Mouse (Mus musculus): Measurements from ENCODE around the gene Dus3l. TPM values are rescaled to one million over a fixed set of nuclear protein-coding genes. Genes with fewer than 3 reads are reported as not detected.

The Dus3l gene
- polyA plus RNA-seq, 2 experiments from 2014 or later = 24.3 to 32.7 TPM

- ATAC-seq = no peak
Observed at GRCm38 (mm10) chr17:56754271-56755185, 10.0 kb upstream of the Dus3l start.

DNA sequence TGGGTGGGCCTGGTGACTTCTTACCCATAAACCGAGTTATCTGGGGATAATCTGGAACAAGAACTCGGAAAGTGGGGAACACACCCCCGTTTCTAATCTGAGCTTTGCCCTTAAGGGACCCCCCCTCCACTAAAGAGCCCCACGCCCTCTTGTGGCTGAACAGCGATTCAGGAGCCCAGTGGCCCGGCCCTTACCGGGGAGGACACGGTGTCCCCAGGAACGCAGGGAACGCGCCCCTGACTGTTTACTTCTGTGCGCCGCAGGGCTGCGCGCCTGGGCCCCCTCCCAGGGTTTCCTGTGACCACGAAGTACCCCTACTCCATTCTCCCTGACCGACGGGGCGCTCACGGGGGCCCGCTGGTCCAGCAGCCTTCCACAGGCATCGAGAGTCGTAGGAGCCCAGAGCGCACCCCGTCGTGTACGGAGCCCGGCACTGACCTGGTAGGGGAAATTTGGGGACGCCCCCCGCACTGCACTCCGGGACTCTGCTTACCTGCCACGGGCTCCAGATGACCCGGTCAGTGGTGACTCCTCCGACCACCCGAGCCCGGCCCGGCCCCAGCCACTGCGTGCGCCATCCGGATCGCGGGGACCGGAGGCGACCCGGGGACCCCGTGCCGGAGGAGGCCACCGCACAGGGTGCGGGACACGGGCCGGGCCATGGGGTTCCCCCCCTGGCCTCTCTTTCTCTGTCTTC is 7.7 kb upstream of the Dus3l start:
- ATAC-seq = no peak

DNA sequence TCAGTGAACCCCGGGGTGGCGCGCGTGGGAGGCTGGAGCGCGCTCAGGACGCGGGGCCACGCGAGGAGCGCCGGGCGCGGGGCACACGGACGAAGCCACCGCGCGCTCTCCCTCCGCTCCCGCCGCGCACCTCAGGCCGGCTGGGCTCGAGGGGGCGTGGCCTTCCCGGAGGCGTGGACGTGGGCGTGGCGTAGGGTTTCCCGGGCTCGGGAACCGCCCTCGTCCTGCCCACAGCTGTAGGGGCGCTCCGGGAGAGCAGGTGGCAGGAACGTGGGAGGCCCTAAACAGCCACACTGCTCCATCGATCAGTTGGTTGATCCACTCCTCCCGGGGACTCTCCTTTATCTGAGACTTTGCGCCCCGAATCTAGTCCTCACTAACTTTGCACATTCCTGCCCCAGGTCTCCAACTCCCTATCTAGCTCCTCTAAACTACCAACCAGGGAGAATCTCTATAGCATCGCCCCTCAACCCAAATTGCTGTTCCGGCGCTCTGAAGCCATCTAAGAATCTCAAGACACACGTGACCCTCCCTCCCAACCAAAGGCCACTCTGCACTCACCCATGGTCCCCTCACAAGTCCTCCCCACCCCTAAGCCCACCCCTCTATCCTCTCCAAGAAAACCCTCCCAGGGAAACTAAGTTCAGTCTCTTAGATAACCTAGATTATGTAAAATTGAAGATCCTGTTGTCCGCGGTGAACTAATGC is 7.0 kb upstream of the Dus3l start, which contains the start of gene Nrtn:
TSS of gene Nrtn (minus strand) at position 115 of the 708 bp plus-strand sequence.
- ATAC-seq = no peak

- peak; percentile 17 for ATAC-seq
Observed at GRCm38 (mm10) chr17:56758132-56758531, 6.4 kb upstream of the Dus3l start.

GRCm38 (mm10) chr17:56759261-56759660 is 5.3 kb upstream of the Dus3l start:
- ATAC-seq = no peak

DNA sequence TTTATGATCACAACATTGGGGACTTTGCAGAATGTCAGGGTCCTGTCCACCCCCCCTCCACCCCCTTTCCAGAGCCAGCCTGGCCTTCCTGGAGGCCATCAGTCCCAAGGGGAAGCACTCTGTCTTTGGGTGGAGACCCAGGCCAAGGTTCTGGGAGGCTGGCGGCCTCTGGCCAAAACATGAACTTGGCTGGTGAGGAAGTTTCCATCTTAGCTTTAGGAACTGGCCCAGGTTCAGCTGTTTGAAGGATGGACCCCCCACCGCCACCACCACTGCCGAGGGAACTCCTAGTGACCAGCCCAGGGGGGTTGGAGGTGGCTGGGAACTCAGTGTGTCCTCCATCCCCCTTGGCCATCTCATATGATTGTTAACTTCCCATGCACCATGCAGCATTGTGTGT is 3.5 kb upstream of the Dus3l start:
- ATAC-seq = no peak

DNA sequence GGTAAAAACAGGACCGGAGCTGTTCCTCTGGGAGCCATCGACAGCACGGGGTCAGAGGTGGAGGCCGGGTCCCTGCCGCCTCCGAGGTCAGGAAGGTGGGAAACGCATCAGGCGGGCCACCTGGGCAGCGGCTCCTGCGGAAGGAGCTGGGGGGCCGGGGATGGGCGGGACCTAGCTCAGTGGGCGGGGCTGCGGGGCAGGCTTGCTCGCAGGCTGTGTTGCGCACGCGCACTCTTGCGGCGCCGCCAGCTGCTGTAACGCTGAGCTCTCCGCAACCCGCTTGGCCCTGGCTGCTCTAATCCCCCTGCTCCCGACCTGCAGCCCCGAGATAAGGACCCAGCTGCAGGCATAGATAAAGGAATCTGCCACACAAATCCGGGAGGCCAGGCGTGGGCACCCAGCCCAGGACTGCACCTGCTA is 2.6 kb upstream of the Dus3l start:
- ATAC-seq = peak; percentile 33

GRCm38 (mm10) chr17:56762769-56763731 is 1.5 kb upstream of the Dus3l start:
- no peak for ATAC-seq

DNA sequence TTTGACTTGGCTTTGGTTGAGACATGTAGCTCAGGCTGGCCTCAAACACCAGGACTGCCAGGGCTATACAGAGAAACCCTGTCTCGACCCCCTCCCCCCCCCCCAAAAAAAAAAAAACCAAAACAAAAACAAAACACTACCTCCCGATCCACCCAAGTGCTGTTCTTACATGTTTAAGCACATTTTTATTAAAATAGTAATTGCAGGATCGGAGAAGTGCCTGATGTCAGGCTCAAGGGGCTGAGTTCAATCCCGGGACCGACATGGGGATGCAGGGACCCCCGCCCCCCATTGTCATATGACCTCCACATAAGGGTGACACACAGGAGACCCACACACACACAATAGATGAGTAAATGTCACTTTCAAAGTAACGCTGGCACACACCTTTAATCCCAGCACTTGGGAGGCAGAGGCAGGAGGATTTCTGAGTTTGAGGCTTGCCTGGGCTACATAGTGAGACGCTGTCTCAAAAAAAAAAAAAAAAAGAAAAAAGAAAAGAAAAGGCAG is 761 bp upstream of the Dus3l start:
- ATAC-seq = no peak

GRCm38 (mm10) chr17:56765431-56765830 is 874 bp downstream of the Dus3l start:
- no peak for ATAC-seq

DNA sequence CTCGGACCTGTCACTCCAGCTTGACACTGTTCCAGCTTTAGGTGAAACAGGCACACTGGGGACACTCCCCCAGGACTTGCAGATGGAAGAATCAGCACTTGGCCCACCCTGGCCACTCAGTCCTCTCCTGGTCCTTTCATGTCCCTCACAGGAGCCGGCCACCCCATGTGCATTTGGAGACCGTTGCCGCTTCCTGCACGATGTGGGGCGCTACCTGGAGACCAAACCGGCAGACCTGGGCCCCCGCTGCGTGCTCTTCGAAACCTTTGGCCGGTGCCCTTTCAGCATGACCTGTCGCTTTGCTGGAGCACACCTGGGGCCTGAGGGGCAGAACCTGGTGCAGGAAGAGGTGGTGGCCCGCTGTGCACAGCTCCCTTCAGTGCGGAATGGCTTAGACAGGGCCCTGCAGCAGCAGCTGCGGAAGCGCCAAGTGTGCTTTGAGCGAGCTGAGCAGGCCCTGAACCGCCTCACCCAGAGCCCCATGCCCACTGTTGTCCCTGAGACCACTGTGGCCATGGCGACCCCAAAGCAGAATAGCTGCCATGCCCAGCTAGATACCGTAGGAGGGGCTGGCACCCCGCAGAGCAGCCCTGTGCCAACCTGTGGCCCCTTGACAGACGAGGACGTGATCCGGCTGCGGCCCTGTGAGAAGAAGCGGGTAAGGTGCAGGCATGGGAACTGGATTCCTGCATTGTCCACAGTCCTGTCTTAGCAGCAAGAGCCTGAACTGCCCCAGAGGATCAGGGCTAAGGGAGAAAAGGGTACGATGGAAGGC is 2.3 kb downstream of the Dus3l start:
- ATAC-seq = no peak

- ATAC-seq = no peak
Observed at GRCm38 (mm10) chr17:56767531-56768135, 3.1 kb downstream of the Dus3l start.

GRCm38 (mm10) chr17:56768941-56769340 is 4.4 kb downstream of the Dus3l start:
- ATAC-seq = no peak

DNA sequence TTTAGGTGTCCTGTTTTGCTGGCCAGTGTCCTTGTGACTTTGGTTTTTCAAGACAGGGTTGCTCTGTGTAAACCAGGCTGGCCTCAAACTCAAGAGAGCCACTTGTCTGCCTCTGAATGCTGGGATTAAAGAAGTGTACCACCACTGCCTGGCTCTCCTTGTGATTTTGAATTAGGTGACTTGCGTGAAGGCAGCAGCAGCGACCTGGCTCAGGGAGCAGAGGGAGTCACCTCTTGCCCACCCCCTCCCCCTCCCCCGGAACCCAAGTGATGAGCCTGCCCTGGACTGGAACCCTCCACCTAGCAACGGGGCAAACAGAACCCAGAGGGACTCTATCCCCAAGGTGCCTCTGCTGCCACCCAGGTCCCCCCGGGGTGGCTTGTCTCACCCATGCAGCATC is 5.4 kb downstream of the Dus3l start, which contains the start of gene Prr22:
TSS of gene Prr22 (plus strand) at position 301 of the 400 bp plus-strand sequence.
- no peak for ATAC-seq

DNA sequence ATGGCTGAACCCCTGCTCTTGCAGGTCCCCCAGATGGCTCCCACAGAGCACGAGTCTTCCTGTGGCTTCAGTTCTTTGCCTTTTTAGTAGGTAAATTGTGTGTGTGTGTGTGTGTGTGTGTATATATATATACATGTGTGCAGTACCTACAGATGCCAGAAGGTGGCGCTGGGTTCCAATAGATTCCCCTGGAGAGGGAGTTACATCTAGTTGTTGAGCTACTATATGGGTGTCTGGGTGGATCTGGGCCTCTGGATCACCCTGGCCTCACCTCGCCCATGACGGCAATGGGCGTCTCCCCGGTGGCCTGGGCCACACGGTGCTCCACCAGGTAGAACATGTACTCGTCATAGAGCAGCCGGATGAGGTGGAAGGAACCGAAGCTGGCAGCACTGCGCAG is 13.0 kb downstream of the Dus3l start:
- no peak for ATAC-seq

GRCm38 (mm10) chr17:56778779-56779362 is 14.3 kb downstream of the Dus3l start:
- ATAC-seq = no peak

- no peak for ATAC-seq
Observed at GRCm38 (mm10) chr17:56780291-56780978, 15.9 kb downstream of the Dus3l start.

DNA sequence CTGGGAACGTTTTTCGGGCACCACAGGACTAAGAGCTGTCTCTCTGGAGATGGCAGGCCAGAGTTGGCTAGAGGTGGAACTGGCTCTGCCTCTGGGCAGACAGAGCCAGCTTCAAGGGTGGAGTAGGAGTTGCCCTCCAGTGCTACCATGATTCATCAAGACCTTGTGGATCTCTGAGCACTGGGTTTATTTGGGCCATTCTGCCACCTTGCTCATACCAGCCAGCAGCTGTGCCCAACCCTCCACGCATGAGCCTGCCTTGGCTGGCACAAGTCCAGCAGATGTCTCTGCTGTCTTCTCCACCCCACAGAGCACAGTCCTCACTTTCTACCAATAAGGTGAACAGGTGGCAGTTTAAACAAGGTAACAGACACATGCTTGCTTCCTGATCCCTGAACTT is 24.3 kb downstream of the Dus3l start:
- no peak for ATAC-seq

DNA sequence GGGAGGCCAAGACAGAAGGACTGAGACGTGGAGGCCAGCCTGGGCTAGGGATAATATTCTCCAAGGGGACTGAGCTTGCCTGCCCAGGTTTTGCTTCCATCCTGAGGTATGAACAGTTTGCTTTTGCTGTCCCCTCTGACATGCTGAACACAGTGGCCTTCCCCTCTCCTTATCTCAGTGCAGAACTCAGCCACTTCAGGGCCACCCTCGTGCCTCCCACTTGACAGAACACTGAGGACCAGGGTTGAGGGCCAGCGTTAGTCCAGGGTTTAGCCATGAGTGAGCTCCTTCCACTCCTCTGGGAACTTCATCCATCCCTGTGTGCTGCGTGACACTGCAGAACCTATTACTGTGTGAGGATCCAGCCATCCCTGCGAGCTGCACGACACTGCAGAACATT is 24.7 kb downstream of the Dus3l start:
- no peak for ATAC-seq
